Mouse (Mus musculus): ENCODE measurements around the gene Cfp. TPM values are rescaled to one million over a fixed set of nuclear protein-coding genes. Genes with fewer than 3 reads are reported as not detected.

The Cfp gene
- 10 to 100 TPM; 11.5 to 13.4 TPM for total RNA-seq (2021)

GRCm38 (mm10) chrX:20931364-20931763 is at the start of gene Cfp:
TSS of gene Cfp (minus strand) at chrX:20931555.
- no peak for DNase-seq
- intact Hi-C loops (cut with DNase I): no loop called here

GRCm38 (mm10) chrX:20980901-20981300 is 49.5 kb upstream of the Cfp start:
- intact Hi-C loops (cut with DNase I): no loop called here
- DNase-seq: no peak

GRCm38 (mm10) chrX:20961477-20962378 is 30.4 kb upstream of the Cfp start, which contains the start of gene Uxt:
TSS of gene Uxt (minus strand) at chrX:20962017.
- intact Hi-C loops (cut with DNase I): no loop called here
- DNase-seq: peak; percentile 90

- DNase-seq: peak; percentile 85
- intact Hi-C loops (cut with DNase I): no loop called here
Observed at GRCm38 (mm10) chrX:20950191-20950880, 19.0 kb upstream of the Cfp start, which contains the start of gene Elk1. TSS of gene Elk1 (minus strand) at chrX:20950608.

GRCm38 (mm10) chrX:20946055-20946454 is 14.7 kb upstream of the Cfp start:
- DNase-seq: peak; percentile 43
- intact Hi-C loops (cut with DNase I): no loop called here

- intact Hi-C loops (cut with DNase I): no loop called here
- DNase-seq: no peak
Observed at GRCm38 (mm10) chrX:20931963-20932362, 608 bp upstream of the Cfp start.

GRCm38 (mm10) chrX:20929859-20930258 is 1.5 kb downstream of the Cfp start:
- intact Hi-C loops (cut with DNase I): no loop called here

GRCm38 (mm10) chrX:20924976-20925375 is 6.4 kb downstream of the Cfp start:
- intact Hi-C loops (cut with DNase I): no loop called here
- no peak for DNase-seq

More at GRCm38 (mm10) chrX:20929859-20930258, 1.5 kb downstream of the Cfp start:
- DNase-seq: no peak

GRCm38 (mm10) chrX:20923506-20923905 is 7.8 kb downstream of the Cfp start:
- no peak for DNase-seq
- intact Hi-C loops (cut with DNase I): no loop called here

- intact Hi-C loops (cut with DNase I): no loop called here
- no peak for DNase-seq
Observed at GRCm38 (mm10) chrX:20921366-20921765, 10.0 kb downstream of the Cfp start.

GRCm38 (mm10) chrX:20920844-20921364 is 10.5 kb downstream of the Cfp start, which contains the start of gene Syn1:
TSS of gene Syn1 (minus strand) at chrX:20921004.
- intact Hi-C loops (cut with DNase I): no loop called here
- peak; percentile 90 for DNase-seq

GRCm38 (mm10) chrX:20920249-20920843 is 11.0 kb downstream of the Cfp start:
- DNase-seq: no peak
- intact Hi-C loops (cut with DNase I): no loop called here

- intact Hi-C loops (cut with DNase I): loop anchor here (10.0 kb wide), 1 partner anchor 60 kb away; no protein-coding TSS in a partner anchor
- DNase-seq: no peak
Observed at GRCm38 (mm10) chrX:20915075-20915474, 16.3 kb downstream of the Cfp start.

- no peak for DNase-seq
- intact Hi-C loops (cut with DNase I): loop anchor here (10.0 kb wide), 1 partner anchor 59 kb away; no protein-coding TSS in a partner anchor
Observed at GRCm38 (mm10) chrX:20913726-20914125, 17.6 kb downstream of the Cfp start.

GRCm38 (mm10) chrX:20910074-20910473 is 21.3 kb downstream of the Cfp start:
- no peak for DNase-seq
- intact Hi-C loops (cut with DNase I): loop anchor here (10.0 kb wide), 1 partner anchor 55 kb away; no protein-coding TSS in a partner anchor

Other genes starting within 250 kb of the Cfp start
- gene Cdk16, start 243.6 kb downstream of the Cfp start, total RNA-seq (2021): 100 to 1,000 TPM; 214 to 232 TPM
- 10 to 100 TPM; 68.3 to 68.8 TPM for gene Usp11, start 227.6 kb downstream of the Cfp start, total RNA-seq (2021)
- 100 to 1,000 TPM; 179 to 183 TPM for gene Araf, start 133.7 kb downstream of the Cfp start, total RNA-seq (2021)
- 1 to 10 TPM; 2.2 to 2.4 TPM for gene Timp1, start 61.4 kb downstream of the Cfp start, total RNA-seq (2021)
- 100 to 1,000 TPM; 223 to 239 TPM for gene Syn1, start 10.6 kb downstream of the Cfp start, total RNA-seq (2021)
- gene Elk1, start 19.1 kb upstream of the Cfp start, total RNA-seq (2021): 10 to 100 TPM; 35.0 to 36.8 TPM
- gene Uxt, start 30.5 kb upstream of the Cfp start, total RNA-seq (2021): 10 to 100 TPM in 1 of 2 experiments, 1 to 10 TPM in 1; 10.0 to 11.7 TPM
- gene Zfp182, start 130.8 kb upstream of the Cfp start, total RNA-seq (2021): 10 to 100 TPM in 1 of 2 experiments, 1 to 10 TPM in 1; 9.8 to 13.6 TPM
- gene Spaca5, start 136.9 kb upstream of the Cfp start, total RNA-seq (2021): not detected
- gene Zfp300, start 158.0 kb upstream of the Cfp start, total RNA-seq (2021): 1 to 10 TPM; 4.0 to 4.1 TPM
- gene Ssxa1, start 184.3 kb upstream of the Cfp start, total RNA-seq (2021): not detected
- gene Gm21876, start 244.1 kb upstream of the Cfp start, total RNA-seq (2021): not detected

Measured in left cerebral cortex, postnatal 4 days (tissue).